Mouse (Mus musculus): ENCODE results near the gene Fpgt. TPM values are rescaled to one million over a fixed set of nuclear protein-coding genes. Genes with fewer than 3 reads are reported as not detected.

Gene Fpgt
- polyA plus RNA-seq (2012; rRNA removed) = 4.2 and 4.6 TPM in 2 replicates

GRCm38 (mm10) chr3:155093116-155093956, at the start of gene Fpgt, which contains the start of gene Lrriq3:
Fpgt (minus strand) TSS chr3:155093403.
Lrriq3 (plus strand) TSS chr3:155093434.

GRCm38 (mm10) chr3:155055231-155055916, 37.8 kb downstream of the Fpgt start, which contains the start of gene Tnni3k:
Tnni3k (minus strand) TSS chr3:155055407.

Other genes with a start within 250 kb of the Fpgt start
- gene Tnni3k, start 38.0 kb downstream of the Fpgt start, polyA plus RNA-seq (2012; rRNA removed) = not detected in 2 replicates
- gene Lrriq3, start within 50 bp of the Fpgt start, polyA plus RNA-seq (2012; rRNA removed) = 0.41 and 0.46 TPM in 2 replicates

Data from liver, embryonic 18 days (tissue).